Mouse (Mus musculus): ENCODE data around the gene Fhl2.

- TF ChIP-seq CTCF (IDR thresholded peaks at IDR 0.05; ENCODE audit: low read depth) (no peak), EP300 (IDR thresholded peaks at IDR 0.05; ENCODE audit: low read depth) (no peak)
Measured at GRCm38 (mm10) chr1:43171093-43171492, 25.7 kb downstream of the Fhl2 start.

Data from liver, postnatal 0 days (tissue).